Mouse (Mus musculus): ENCODE measurements at regions not wholly inside any gene's neighbourhood (a gene's known extent, or its start where the extent isn't known, plus 50 kb on each side); places are given as distances from the start of the nearest gene placed in this dataset.

DNA sequence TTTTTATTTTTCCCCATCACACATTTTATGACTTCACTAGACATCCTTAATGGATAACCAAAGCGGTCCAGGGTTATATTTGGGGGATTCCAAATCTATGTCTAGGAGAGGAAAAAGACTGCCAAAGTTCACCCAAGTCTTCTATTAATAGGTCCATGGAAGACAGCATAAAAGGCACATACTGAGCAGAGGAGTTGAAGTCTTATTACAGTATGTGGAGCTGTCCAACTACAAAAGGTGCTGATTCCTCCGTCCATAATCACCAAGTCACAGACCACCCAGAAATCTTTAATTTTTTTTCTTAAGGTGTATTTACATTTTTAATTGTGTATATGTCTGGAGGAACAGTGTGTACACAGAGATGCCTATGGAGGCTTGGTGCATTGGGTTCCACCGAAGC lies 166.3 kb downstream of the Minar1 start:
- TF ChIP-seq POLR2A (IDR thresholded peaks at IDR 0.05; ENCODE audit: borderline replicate concordance, insufficient read depth, low read length): no peak
- TF ChIP-seq CTCF (IDR thresholded peaks at IDR 0.05; ENCODE audit: borderline replicate concordance, insufficient read depth, low read depth, low read length): no peak
